Mouse (Mus musculus) liver, adult 2 months (tissue): ENCODE data around the gene Tlk1. TPM values are rescaled to one million over a fixed set of nuclear protein-coding genes. Genes with fewer than 3 reads are reported as not detected.

ENCODE experiments used
- DNase-seq: peaks from one replicate; pipeline ENCODE4 v3.0.0-alpha.2; 2011; ENCODE audit warnings: low read depth, low spot score; ENCODE audit errors: extremely low read depth
- H3K27ac ChIP-seq: fragments of 200-500 bp; replicated peaks from 2 replicates; pipeline ENCODE4 v1.5.1; 2012; ENCODE audit warnings: low read depth, mild to moderate bottlenecking, control low read depth, inconsistent platforms, low read length; ENCODE audit not compliant: insufficient read depth
- H3K27me3 ChIP-seq: fragments of 200-500 bp; 2 replicates; pipeline ENCODE4 v1.6.1; 2012; ENCODE audit warnings: mild to moderate bottlenecking, moderate library complexity, low read length, inconsistent platforms; ENCODE audit not compliant: control insufficient read depth, insufficient read depth
- H3K36me3 ChIP-seq: fragments of 200-500 bp; 2 replicates; pipeline ENCODE4 v1.6.1; 2012; ENCODE audit warnings: low read length, inconsistent platforms; ENCODE audit not compliant: control insufficient read depth, insufficient read depth
- H3K4me1 ChIP-seq: fragments of 200-500 bp; 2 replicates; pipeline ENCODE4 v1.6.1; 2011; ENCODE audit warnings: low read length; ENCODE audit not compliant: control insufficient read depth, insufficient read depth
- H3K4me3 ChIP-seq: fragments of 200-500 bp; 2 replicates; pipeline ENCODE4 v1.5.1; 2011; ENCODE audit warnings: low read depth, mild to moderate bottlenecking, control low read depth, low read length, moderate library complexity; ENCODE audit not compliant: insufficient read depth
- H3K79me2 ChIP-seq: fragments of 200-500 bp; 2 replicates; pipeline ENCODE4 v1.6.1; 2012; ENCODE audit warnings: inconsistent platforms, mild to moderate bottlenecking, low read length, moderate library complexity; ENCODE audit not compliant: control insufficient read depth, insufficient read depth
- H3K9ac ChIP-seq: fragments of 200-500 bp; 2 replicates; pipeline ENCODE4 v1.6.1; 2012; ENCODE audit warnings: low read depth, mild to moderate bottlenecking, control low read depth, inconsistent platforms, low read length
- CTCF ChIP-seq: fragments of 200-500 bp; IDR thresholded peaks from 2 replicates; pipeline ENCODE4 v1.5.1; 2011; ENCODE audit warnings: low read depth, low read length, control low read depth
- POLR2A ChIP-seq: fragments of 200-500 bp; IDR thresholded peaks from 2 replicates; pipeline ENCODE4 v1.6.1; 2011; ENCODE audit warnings: low read length, control low read depth; ENCODE audit not compliant: insufficient read depth; ENCODE audit errors: extremely low read depth
- WGBS: fragments of 180-500 bp; shearing (Covaris S2); methylation state at CpG from one replicate; pipeline ENCODE4 v1.1.7; 2018; 5-methylcytosine and 5-hydroxymethylcytosine counted together
- polyA plus RNA-seq: library from polyadenylated mRNA; depleted of rRNA; stranded (reverse); fragments of >200 nt; gene quantifications from 2 replicates; pipeline ENCODE4 v1.2.3, GENCODE M21; 2012
- total RNA-seq: library from RNA; depleted of rRNA; stranded (reverse); fragments of >200 nt; gene quantifications from 2 replicates; pipeline ENCODE4 v1.2.3, GENCODE M21; 2014

The Tlk1 gene
- total and polyA plus RNA-seq, 2 experiments, result 5.6 to 21.4 TPM

- no peak for DNase-seq
- TF ChIP-seq CTCF (no peak), POLR2A (no peak)
- Histone ChIP-seq H3K36me3 (no peaks in the 10 kb centered on the region), H3K9ac (no peak overlapping the region), H3K4me3 (no peak overlapping the region), H3K27me3 (no peaks in the 10 kb centered on the region), H3K4me1 (no peaks in the 10 kb centered on the region), H3K79me2 (no peaks in the 10 kb centered on the region), H3K27ac (no peak overlapping the region)
- WGBS, result 66% methylated on average over 11 of the region's 11 CpGs
Measured at GRCm38 (mm10) chr2:70852796-70853221, 27.3 kb upstream of the Tlk1 start.

DNA sequence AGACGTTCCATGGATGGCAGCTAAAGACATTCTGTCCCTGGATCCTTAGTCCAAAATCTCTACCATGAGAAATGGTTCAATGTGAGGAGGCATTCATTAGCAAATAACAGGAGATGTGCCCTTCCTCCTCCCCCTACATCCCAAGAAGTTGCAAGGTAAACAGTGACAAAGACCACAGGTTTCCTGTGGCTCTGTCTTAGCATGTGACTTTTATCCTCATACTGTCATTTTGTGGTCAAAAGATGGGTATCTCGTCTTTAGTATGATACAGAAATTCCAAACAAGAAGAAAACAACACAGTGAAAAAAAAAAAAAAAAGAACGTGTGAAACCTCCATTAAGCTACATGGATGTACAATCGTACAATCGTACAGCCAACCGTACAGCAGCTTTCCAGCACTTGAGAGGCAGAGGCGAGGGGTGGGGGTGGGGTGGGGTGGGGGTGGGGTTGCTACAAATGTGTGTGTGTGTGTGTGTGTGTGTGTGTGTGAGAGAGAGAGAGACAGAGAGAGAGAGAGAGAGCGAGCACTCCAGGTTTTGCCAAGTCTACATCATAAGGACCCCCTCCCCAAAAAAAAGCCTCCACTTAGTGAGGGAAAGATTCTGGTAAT lies 26.8 kb upstream of the Tlk1 start:
- H3K79me2 ChIP-seq, result no peaks in the 10 kb centered on the region
- H3K27me3 ChIP-seq, result no peaks in the 10 kb centered on the region
- WGBS, result 82% methylated on average over 8 of the region's 8 CpGs
- no peaks in the 10 kb centered on the region for H3K36me3 ChIP-seq
- no peak overlapping the region for H3K4me3 ChIP-seq
- no peak for DNase-seq
- no peaks in the 10 kb centered on the region for H3K4me1 ChIP-seq
- no peak overlapping the region for H3K9ac ChIP-seq
- no peak for TF ChIP-seq POLR2A
- no peak for TF ChIP-seq CTCF
- H3K27ac ChIP-seq, result no peak overlapping the region

- no peak for TF ChIP-seq CTCF
- TF ChIP-seq POLR2A, result no peak
- no peak for DNase-seq
- H3K4me3 ChIP-seq, result no peak overlapping the region
- H3K79me2 ChIP-seq, result no peaks in the 10 kb centered on the region
- no peak overlapping the region for H3K27ac ChIP-seq
- H3K36me3 ChIP-seq, result no peaks in the 10 kb centered on the region
- H3K4me1 ChIP-seq, result peaks cover 4% of the 10 kb centered on the region; the same call in 1 of the 2 replicates
- H3K27me3 ChIP-seq, result no peaks in the 10 kb centered on the region
- 81% methylated on average over 2 of the region's 2 CpGs for WGBS
- no peak overlapping the region for H3K9ac ChIP-seq
Measured at GRCm38 (mm10) chr2:70845871-70846270, 20.3 kb upstream of the Tlk1 start.

DNA sequence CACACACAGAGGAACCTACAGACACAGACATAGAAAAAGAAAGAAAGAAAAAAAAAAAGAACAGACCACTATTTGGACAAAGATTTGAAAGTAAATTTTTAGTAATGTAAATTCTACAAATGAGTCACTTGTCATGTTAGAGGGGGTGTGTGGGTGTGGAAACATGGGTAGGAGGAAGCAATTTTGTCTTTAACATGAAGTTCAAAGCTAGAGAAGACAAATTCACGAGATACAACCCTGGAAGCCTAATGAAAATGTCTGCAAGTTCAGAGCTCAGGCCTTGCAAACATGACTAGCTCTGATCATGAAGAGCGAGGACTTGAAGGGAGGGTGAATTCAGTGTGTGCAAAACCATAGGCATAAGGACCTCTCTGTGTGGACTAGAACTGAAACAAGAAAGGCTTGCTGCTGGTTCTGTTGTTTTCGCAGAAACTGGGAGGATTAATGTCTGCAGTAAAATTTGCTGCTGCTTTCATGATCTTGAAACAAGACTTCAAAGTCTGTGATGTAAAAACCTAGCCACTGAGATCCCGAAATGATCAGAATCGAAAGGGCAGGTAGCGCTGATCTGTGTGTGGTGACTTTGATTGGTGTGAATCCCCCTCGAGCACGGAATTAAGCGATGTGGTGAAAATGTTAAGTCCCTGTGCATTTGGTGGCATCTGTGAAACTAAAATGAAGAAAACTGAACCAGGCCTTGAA lies 19.3 kb upstream of the Tlk1 start:
- TF ChIP-seq POLR2A (no peak), CTCF (no peak)
- WGBS, result 90% methylated on average over 9 of the region's 9 CpGs
- no peak for DNase-seq

GRCm38 (mm10) chr2:70842049-70842618 lies 16.6 kb upstream of the Tlk1 start:
- TF ChIP-seq POLR2A (no peak), CTCF (no peak)
- Histone ChIP-seq H3K79me2 (no peaks in the 10 kb centered on the region), H3K9ac (no peak overlapping the region), H3K27me3 (no peaks in the 10 kb centered on the region), H3K36me3 (no peaks in the 10 kb centered on the region), H3K4me3 (no peak overlapping the region), H3K27ac (no peak overlapping the region), H3K4me1 (peaks cover 8% of the 10 kb centered on the region)
- 14% methylated on average over 13 of the region's 13 CpGs for WGBS
- DNase-seq, result peak; percentile 99

More for the DNA sequence above, 19.3 kb upstream of the Tlk1 start:
- H3K27me3 ChIP-seq, result no peaks in the 10 kb centered on the region
- no peaks in the 10 kb centered on the region for H3K36me3 ChIP-seq
- H3K79me2 ChIP-seq, result no peaks in the 10 kb centered on the region
- no peak overlapping the region for H3K27ac ChIP-seq
- H3K9ac ChIP-seq, result no peak overlapping the region
- peaks cover 4% of the 10 kb centered on the region; the same call in 1 of the 2 replicates for H3K4me1 ChIP-seq
- no peak overlapping the region for H3K4me3 ChIP-seq
